Mouse (Mus musculus): ENCODE measurements around the gene Thoc6.

The Thoc6 gene

GRCm38 (mm10) chr17:23673424-23674073 is at the start of gene Thoc6, which contains the start of gene Hcfc1r1:
Thoc6 (minus strand) TSS chr17:23673882.
Hcfc1r1 (plus strand) TSS chr17:23673596.
- DNase-seq, result peak; percentile 95

GRCm38 (mm10) chr17:23722376-23723125 is 48.9 kb upstream of the Thoc6 start, which contains the start of gene 1520401A03Rik:
1520401A03Rik (minus strand) TSS chr17:23722783.
- no peak for DNase-seq

GRCm38 (mm10) chr17:23721886-23722285 is 48.2 kb upstream of the Thoc6 start:
- DNase-seq, result no peak

- no peak for DNase-seq
Measured at GRCm38 (mm10) chr17:23719455-23719854, 45.8 kb upstream of the Thoc6 start.

- no peak for DNase-seq
Measured at GRCm38 (mm10) chr17:23717003-23717402, 43.3 kb upstream of the Thoc6 start.

GRCm38 (mm10) chr17:23706212-23706611 is 32.5 kb upstream of the Thoc6 start:
- peak; percentile 59 for DNase-seq

- DNase-seq, result no peak
Measured at GRCm38 (mm10) chr17:23705525-23706104, 31.9 kb upstream of the Thoc6 start.

- DNase-seq, result peak; percentile 29
Measured at GRCm38 (mm10) chr17:23704741-23705140, 31.1 kb upstream of the Thoc6 start.

GRCm38 (mm10) chr17:23703301-23703700 is 29.6 kb upstream of the Thoc6 start:
- no peak for DNase-seq

GRCm38 (mm10) chr17:23700079-23700478 is 26.4 kb upstream of the Thoc6 start:
- DNase-seq, result peak; percentile 86

- peak; percentile 47 for DNase-seq
Measured at GRCm38 (mm10) chr17:23699131-23700077, 25.7 kb upstream of the Thoc6 start.

GRCm38 (mm10) chr17:23695801-23696200 is 22.1 kb upstream of the Thoc6 start:
- no peak for DNase-seq

- DNase-seq, result no peak
Measured at GRCm38 (mm10) chr17:23694491-23694890, 20.8 kb upstream of the Thoc6 start.

- DNase-seq, result no peak
Measured at GRCm38 (mm10) chr17:23683856-23684672, 10.4 kb upstream of the Thoc6 start, which contains the start of gene Cldn9. Cldn9 (minus strand) TSS chr17:23684026.

- DNase-seq, result no peak
Measured at GRCm38 (mm10) chr17:23683226-23683625, 9.5 kb upstream of the Thoc6 start.

GRCm38 (mm10) chr17:23682530-23682929 is 8.8 kb upstream of the Thoc6 start:
- no peak for DNase-seq

- no peak for DNase-seq
Measured at GRCm38 (mm10) chr17:23682092-23682491, 8.4 kb upstream of the Thoc6 start.

- DNase-seq, result no peak
Measured at GRCm38 (mm10) chr17:23681086-23681485, 7.4 kb upstream of the Thoc6 start.

- no peak for DNase-seq
Measured at GRCm38 (mm10) chr17:23680336-23680735, 6.7 kb upstream of the Thoc6 start.

- no peak for DNase-seq
Measured at GRCm38 (mm10) chr17:23679127-23679835, 5.6 kb upstream of the Thoc6 start, which contains the start of gene Cldn6. Cldn6 (plus strand) TSS chr17:23679249.

- peak; percentile 84 for DNase-seq
Measured at GRCm38 (mm10) chr17:23677236-23677679, 3.6 kb upstream of the Thoc6 start, which contains the start of gene Tnfrsf12a. Tnfrsf12a (minus strand) TSS chr17:23677468.

Measured in right cerebral cortex, postnatal 25 days (tissue).